Mouse (Mus musculus) ES-Bruce4 (cell line): ENCODE results near the gene 4921530L21Rik.

ENCODE experiments used
- CTCF ChIP-seq: IDR thresholded peaks from one replicate; pipeline ENCODE4 v1.8.1; 2011; ENCODE audit warnings: low read depth, low read length
- EP300 ChIP-seq: IDR thresholded peaks from 2 replicates; pipeline ENCODE4 v1.6.1; 2011; ENCODE audit warnings: low read depth, low read length; ENCODE audit not compliant: insufficient read depth
- POLR2A ChIP-seq: IDR thresholded peaks from one replicate; pipeline ENCODE4 v1.8.1; 2011; ENCODE audit warnings: low read length; ENCODE audit not compliant: insufficient read depth

DNA sequence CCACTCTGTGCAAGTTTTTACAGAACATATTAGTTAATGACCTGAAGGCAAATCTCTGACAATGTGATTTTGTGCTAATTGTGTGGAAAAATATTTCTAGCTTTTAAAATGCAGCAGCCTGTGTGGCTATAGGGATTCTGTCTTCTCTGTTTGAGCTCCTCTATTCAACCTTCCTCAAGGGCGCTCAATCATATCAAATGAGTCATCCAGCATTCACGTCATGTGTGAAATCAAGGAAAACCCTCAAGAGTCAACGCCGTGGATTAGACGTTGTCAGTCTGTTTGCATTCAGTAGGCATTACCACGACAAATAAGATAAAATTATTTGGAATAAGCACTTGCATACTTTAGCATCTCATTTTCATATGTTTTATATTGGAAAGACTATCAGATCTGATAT is 18.4 kb downstream of the 4921530L21Rik start:
- no peak for TF ChIP-seq EP300
- TF ChIP-seq CTCF = no peak
- no peak for TF ChIP-seq POLR2A
